Mouse (Mus musculus) layer of hippocampus, adult 9-10 months (tissue): Measurements from ENCODE around the gene Slc25a33.
A peak's percentile ranks its signal among the peaks of the same experiment; 100 is the strongest.
"Not testable (repeated sequence)": the region's sequence is repeated elsewhere in the genome, so short reads cannot be mapped to it uniquely, and the experiment has no call there.

Source experiments
- DNase-seq: peaks from one replicate; pipeline ENCODE4 v3.0.0; 2022; ENCODE audit warnings: low spot score

Gene Slc25a33

GRCm38 (mm10) chr4:149774094-149774470 is at the start of gene Slc25a33:
Gene Slc25a33 (minus strand): TSS chr4:149774277.
- peak; percentile 85 for DNase-seq

- no peak for DNase-seq
These were observed 48.6 kb upstream of the Slc25a33 start for GRCm38 (mm10) chr4:149822586-149823196.

GRCm38 (mm10) chr4:149822126-149822525 is 48.0 kb upstream of the Slc25a33 start:
- DNase-seq = no peak

- DNase-seq = no peak
These were observed 46.5 kb upstream of the Slc25a33 start for GRCm38 (mm10) chr4:149820569-149820968.

GRCm38 (mm10) chr4:149819195-149819594 is 45.1 kb upstream of the Slc25a33 start:
- no peak for DNase-seq

- DNase-seq = no peak
These were observed 42.5 kb upstream of the Slc25a33 start for GRCm38 (mm10) chr4:149816598-149816997.

GRCm38 (mm10) chr4:149815586-149815985 is 41.5 kb upstream of the Slc25a33 start:
- no peak for DNase-seq

- no peak for DNase-seq
These were observed 39.5 kb upstream of the Slc25a33 start for GRCm38 (mm10) chr4:149813409-149814184.

GRCm38 (mm10) chr4:149810372-149810771 is 36.3 kb upstream of the Slc25a33 start:
- DNase-seq = not testable (repeated sequence)

- DNase-seq = no peak
These were observed 34.6 kb upstream of the Slc25a33 start for GRCm38 (mm10) chr4:149808584-149809227.

- DNase-seq = no peak
These were observed 34.0 kb upstream of the Slc25a33 start for GRCm38 (mm10) chr4:149808060-149808567.

GRCm38 (mm10) chr4:149806699-149807381 is 32.8 kb upstream of the Slc25a33 start:
- peak; percentile 58 for DNase-seq

- no peak for DNase-seq
These were observed 28.2 kb upstream of the Slc25a33 start for GRCm38 (mm10) chr4:149802269-149802668.

- no peak for DNase-seq
These were observed 26.5 kb upstream of the Slc25a33 start for GRCm38 (mm10) chr4:149800576-149800975.

- no peak for DNase-seq
These were observed 26.0 kb upstream of the Slc25a33 start for GRCm38 (mm10) chr4:149800172-149800464.

GRCm38 (mm10) chr4:149799346-149800171 is 25.5 kb upstream of the Slc25a33 start:
- no peak for DNase-seq

GRCm38 (mm10) chr4:149798684-149799309 is 24.7 kb upstream of the Slc25a33 start:
- DNase-seq = no peak

GRCm38 (mm10) chr4:149798116-149798515 is 24.0 kb upstream of the Slc25a33 start:
- no peak for DNase-seq

GRCm38 (mm10) chr4:149797220-149797610 is 23.1 kb upstream of the Slc25a33 start:
- no peak for DNase-seq

- DNase-seq = no peak
These were observed 22.6 kb upstream of the Slc25a33 start for GRCm38 (mm10) chr4:149796567-149797219.
